Mouse (Mus musculus) liver, embryonic 14.5 days (tissue): ENCODE results near the gene Gmip. TPM values are rescaled to one million over a fixed set of nuclear protein-coding genes. Genes with fewer than 3 reads are reported as not detected.

Experiments
- ATAC-seq: fragments of 200-750 bp; cut with Nextera tagmentation; 2 replicates; pipeline ENCODE4 v1.8.0; 2017; ENCODE audit warnings: moderate number of reproducible peaks, mild to moderate bottlenecking, moderate library complexity; ENCODE audit not compliant: insufficient read depth
- DNase-seq, 3 experiments: peaks; one replicate each; pipeline ENCODE4 v3.0.0-alpha.2; 2012 to 2013; ENCODE audit warnings: low read depth in 3 of 3, low spot score in 3 of 3
- H3K27ac ChIP-seq: fragments of 300-500 bp; sonication (generic); 2 replicates; pipeline ENCODE4 v1.5.1; 2014; ENCODE audit warnings: moderate library complexity, mild to moderate bottlenecking, control low read depth, inconsistent platforms
- H3K27me3 ChIP-seq: fragments of 300-500 bp; sonication (generic); 2 replicates; pipeline ENCODE4 v1.6.1; 2014; ENCODE audit warnings: mild to moderate bottlenecking, low read length, moderate library complexity; ENCODE audit not compliant: control insufficient read depth, insufficient read depth
- H3K36me3 ChIP-seq: fragments of 300-500 bp; sonication (generic); replicated peaks from 2 replicates; pipeline ENCODE4 v1.6.1; 2014; ENCODE audit warnings: low read depth; ENCODE audit not compliant: control insufficient read depth, insufficient read depth
- H3K4me1 ChIP-seq, 2 experiments: fragments of 200-500 bp in 1 of 2; fragments of 300-500 bp in 1 of 2; sonication (generic) in 1 of 2; replicated peaks; 2 replicates each; pipeline ENCODE4 v1.6.1; 2012 to 2014; ENCODE audit warnings: antibody characterized with exemption in 1 of 2, inconsistent platforms in 1 of 2, low read length in 1 of 2; ENCODE audit not compliant: control insufficient read depth in 2 of 2, insufficient read depth in 2 of 2
- H3K4me2 ChIP-seq: fragments of 300-500 bp; sonication (generic); 2 replicates; pipeline ENCODE4 v1.6.1; 2014; ENCODE audit warnings: low read depth, mild to moderate bottlenecking, control low read depth, moderate library complexity
- H3K4me3 ChIP-seq, 2 experiments: fragments of 200-500 bp in 1 of 2; fragments of 300-500 bp in 1 of 2; sonication (generic) in 1 of 2; 2 replicates each; pipeline ENCODE4 v1.5.1; 2012 to 2014; ENCODE audit warnings: low read depth in 2 of 2, low read length in 2 of 2, mild to moderate bottlenecking in 2 of 2, control low read depth in 1 of 2, inconsistent platforms in 1 of 2, moderate library complexity in 1 of 2; ENCODE audit not compliant: insufficient read depth in 1 of 2
- H3K9ac ChIP-seq: fragments of 300-500 bp; sonication (generic); replicated peaks from 2 replicates; pipeline ENCODE4 v1.6.1; 2014; ENCODE audit warnings: mild to moderate bottlenecking, control low read depth, moderate library complexity
- H3K9me3 ChIP-seq: fragments of 300-500 bp; sonication (generic); 2 replicates; pipeline ENCODE4 v1.6.1; 2016; ENCODE audit warnings: low read length, mixed read lengths; ENCODE audit not compliant: control insufficient read depth
- CTCF ChIP-seq: IDR thresholded peaks from 2 replicates; pipeline ENCODE4 v1.5.1; 2016; ENCODE audit warnings: antibody characterized with exemption, low read depth, control low read depth
- EP300 ChIP-seq: IDR thresholded peaks from 2 replicates; pipeline ENCODE4 v1.6.1; 2016; ENCODE audit warnings: antibody characterized with exemption, low read depth
- WGBS: fragments of 180-500 bp; shearing (Covaris S2); extraction: QIAGEN DNeasy Blood & Tissue Kit; methylation state at CpG from one replicate; pipeline ENCODE4 v1.1.7; 2014; ENCODE audit not compliant: insufficient replicate concordance; 5-methylcytosine and 5-hydroxymethylcytosine counted together
- polyA plus RNA-seq, 2 experiments: library from polyadenylated mRNA; depleted of rRNA in 1 of 2; stranded (reverse) in 1 of 2; unstranded in 1 of 2; fragments of >200 nt; fragmentation: Nextera tagmentation in 1 of 2; extraction: Ambion mirVana in 1 of 2; gene quantifications; 2 replicates each; pipeline versions ENCODE4 v1.2.1 to v1.2.3; 2012 to 2014

Gene Gmip
- polyA plus RNA-seq, 2 experiments: 3.9 to 5.8 TPM

DNA sequence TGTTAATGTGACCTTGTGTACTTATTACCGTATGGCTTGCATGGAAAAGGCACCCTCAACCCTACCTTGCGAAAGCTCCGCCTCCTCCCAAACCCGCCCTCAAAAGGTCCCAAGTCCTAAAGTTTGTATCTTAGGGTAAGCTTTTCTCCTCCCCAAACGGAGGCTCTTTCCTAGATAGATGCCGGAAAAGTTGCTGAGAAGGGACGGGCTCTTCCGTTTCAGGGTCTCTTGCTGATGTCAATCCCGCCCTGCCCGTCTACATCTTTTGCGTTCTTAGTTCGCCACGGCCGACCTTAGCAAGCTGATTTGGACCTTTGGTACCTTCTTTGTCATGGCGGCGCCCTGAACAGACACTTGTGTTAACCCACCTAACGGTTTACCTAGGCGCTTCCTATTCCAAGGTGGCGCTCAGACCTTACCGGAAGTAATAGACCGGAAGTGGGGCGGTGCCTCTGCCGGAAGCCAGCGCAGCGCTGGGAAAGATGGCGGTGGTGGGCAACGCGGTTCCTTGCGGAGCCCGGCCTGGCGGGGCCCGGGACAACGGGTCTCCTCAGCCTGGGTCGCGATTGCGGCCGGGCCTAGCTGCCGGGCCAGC is 17.6 kb upstream of the Gmip start, which contains the start of the genes Atp13a1 and Zfp866:
Gene Atp13a1, plus strand, starts transcription at position 391 of the 595 bp plus-strand sequence.
Gene Zfp866, minus strand, starts transcription at position 406 of the 595 bp plus-strand sequence.
- TF ChIP-seq EP300: no peak
- 0 out of 2 replicates have a peak, but pooled peaks have one; percentile 5 for TF ChIP-seq CTCF
- peak; percentile 94 for ATAC-seq

DNA sequence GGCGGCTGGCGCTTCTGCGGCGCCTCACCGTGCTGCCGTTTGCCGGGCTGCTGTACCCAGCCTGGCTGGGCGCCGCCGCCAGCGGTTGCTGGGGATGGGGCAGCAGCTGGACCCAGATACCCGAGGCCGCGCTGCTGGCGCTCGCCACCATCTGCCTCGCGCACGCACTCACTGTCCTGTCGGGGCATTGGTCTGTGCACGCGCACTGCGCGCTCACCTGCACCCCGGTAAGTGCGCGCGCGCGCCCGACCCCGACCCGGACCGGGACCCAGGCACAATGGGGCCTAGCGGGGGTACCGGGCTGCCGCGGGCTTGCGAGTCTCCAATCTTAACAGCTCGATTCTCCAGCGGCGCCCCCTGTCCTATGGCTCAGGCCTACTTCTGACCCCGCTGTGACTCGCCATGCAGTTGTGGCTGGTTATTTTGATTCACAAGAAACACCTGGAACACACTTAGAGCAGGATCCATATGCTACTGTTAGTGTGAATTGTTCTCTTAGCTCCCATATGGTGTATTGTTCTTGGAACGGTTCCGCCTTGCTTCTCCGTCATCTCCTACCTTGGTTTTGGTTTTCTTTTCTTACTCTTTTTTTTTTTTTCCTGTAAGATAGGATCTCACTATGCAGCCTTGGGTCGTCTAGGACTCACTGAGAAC is 16.9 kb upstream of the Gmip start:
- 0 out of 2 replicates have a peak, but pooled peaks have one; percentile 8 for TF ChIP-seq CTCF
- TF ChIP-seq EP300: no peak
- ATAC-seq (peak; percentile 68), DNase-seq (peak in 1 of 3 experiments; percentile 39)
- Histone ChIP-seq H3K27me3 (no peaks in the 10 kb centered on the region), H3K27ac (peak overlapping the region; percentile 53), H3K9me3 (no peaks in the 10 kb centered on the region), H3K36me3 (peaks cover 27% of the 10 kb centered on the region), H3K4me2 (peak overlapping the region; percentile 77), H3K4me1 (peaks cover 16 to 21% of the 10 kb centered on the region in 2 experiments), H3K4me3 (peak overlapping the region; percentile 93 to 98), H3K9ac (peak overlapping the region; percentile 89)
- WGBS: under 1% methylated on average over 41 of the region's 48 CpGs

More for the DNA sequence above, 17.6 kb upstream of the Gmip start, which contains the start of the genes Atp13a1 and Zfp866:
- H3K9me3 ChIP-seq: no peaks in the 10 kb centered on the region
- peak; percentile 79 to 85 (median 82) for DNase-seq
- no peaks in the 10 kb centered on the region for H3K27me3 ChIP-seq
- H3K4me2 ChIP-seq: peak within 1 kb of the TSS; percentile 84
- peak within 1 kb of the TSS; percentile 93 to 98 for H3K4me3 ChIP-seq
- H3K36me3 ChIP-seq: peaks cover 22% of the 10 kb centered on the region
- peak within 1 kb of the TSS; percentile 96 for H3K27ac ChIP-seq
- under 1% methylated on average over 38 of the region's 38 CpGs for WGBS
- peaks cover 16 to 21% of the 10 kb centered on the region in 2 experiments for H3K4me1 ChIP-seq
- peak within 1 kb of the TSS; percentile 89 for H3K9ac ChIP-seq

DNA sequence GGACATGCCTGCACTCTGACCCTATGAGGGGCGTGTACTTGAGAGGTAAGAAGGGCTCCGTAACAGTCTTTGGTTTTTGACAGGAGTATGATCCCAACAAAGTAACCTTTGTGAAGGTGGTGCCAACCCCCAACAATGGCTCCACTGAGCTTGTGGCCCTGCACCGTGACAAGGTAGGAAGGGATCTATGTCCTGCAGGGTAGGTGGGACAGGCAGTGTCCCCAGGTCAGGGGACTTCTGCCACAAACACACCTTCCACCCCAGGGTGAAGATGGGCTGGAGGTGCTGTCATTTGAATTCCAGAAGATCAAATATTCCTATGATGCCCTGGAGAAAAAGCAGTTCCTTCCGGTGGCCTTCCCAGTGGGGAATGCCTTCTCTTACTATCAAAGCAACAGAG is 14.8 kb upstream of the Gmip start:
- Histone ChIP-seq H3K4me3 (no peak overlapping the region), H3K4me2 (no peak overlapping the region), H3K27me3 (no peaks in the 10 kb centered on the region), H3K36me3 (peaks cover 47% of the 10 kb centered on the region), H3K4me1 (peaks cover 16 to 21% of the 10 kb centered on the region in 2 experiments), H3K27ac (no peak overlapping the region), H3K9ac (no peak overlapping the region), H3K9me3 (no peaks in the 10 kb centered on the region)
- DNase-seq: no peak
- 88% methylated on average over 4 of the region's 4 CpGs for WGBS
- ATAC-seq: no peak
- TF ChIP-seq CTCF: no peak
- TF ChIP-seq EP300: no peak

DNA sequence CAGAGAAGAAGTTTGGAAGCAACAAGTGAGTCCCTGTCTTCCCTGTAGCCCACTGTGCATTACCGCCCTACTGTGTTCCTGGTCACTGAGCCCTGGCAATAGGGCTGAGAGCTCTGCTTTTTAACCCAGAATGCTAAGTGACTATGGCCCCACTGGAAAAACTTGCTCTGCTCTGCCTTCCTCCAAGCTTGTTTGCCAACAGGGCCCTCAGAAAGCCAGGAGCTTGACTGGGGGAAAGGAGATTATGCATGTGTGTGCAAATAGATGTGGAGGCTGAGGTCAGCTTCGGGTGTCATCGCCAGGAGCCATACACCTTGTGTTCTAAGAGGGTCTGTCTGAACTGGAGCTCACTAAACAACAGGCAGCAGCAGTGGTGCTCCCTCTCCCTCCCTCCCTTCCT is 14.4 kb upstream of the Gmip start:
- TF ChIP-seq CTCF: no peak
- no peak for TF ChIP-seq EP300
- Histone ChIP-seq H3K27ac (no peak overlapping the region), H3K4me2 (no peak overlapping the region), H3K4me1 (peaks cover 16 to 19% of the 10 kb centered on the region in 2 experiments), H3K4me3 (no peak overlapping the region), H3K36me3 (peaks cover 51% of the 10 kb centered on the region), H3K9ac (no peak overlapping the region), H3K9me3 (no peaks in the 10 kb centered on the region), H3K27me3 (no peaks in the 10 kb centered on the region)
- WGBS: 90% methylated on average over 3 of the region's 3 CpGs
- no peak for ATAC-seq
- no peak for DNase-seq

DNA sequence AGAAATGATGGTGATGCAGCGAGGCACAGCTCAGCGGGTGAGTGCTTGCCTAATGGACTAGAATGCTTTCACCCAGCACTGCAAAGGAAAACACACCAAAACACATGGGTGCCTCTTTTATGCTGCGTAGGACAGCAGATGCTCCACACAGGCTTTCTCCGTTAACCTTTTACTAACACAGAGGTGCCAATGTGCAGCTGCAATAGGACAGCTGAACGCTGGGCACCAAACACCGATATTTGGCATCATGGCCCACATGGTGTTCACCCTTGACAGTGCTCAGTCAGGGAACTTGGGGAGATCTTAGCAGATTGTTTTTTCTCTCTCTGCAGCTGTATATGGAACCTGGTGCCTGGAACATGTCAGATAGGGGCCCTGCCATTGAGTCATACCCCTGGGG is 13.6 kb upstream of the Gmip start:
- WGBS: 87% methylated on average over 6 of the region's 6 CpGs
- H3K27ac ChIP-seq: no peak overlapping the region
- DNase-seq: no peak
- peaks cover 11% of the 10 kb centered on the region in 2 experiments for H3K4me1 ChIP-seq
- H3K36me3 ChIP-seq: peaks cover 58% of the 10 kb centered on the region
- no peak for ATAC-seq
- no peak overlapping the region for H3K4me3 ChIP-seq
- no peak overlapping the region for H3K4me2 ChIP-seq
- no peak for TF ChIP-seq EP300
- TF ChIP-seq CTCF: no peak
- no peaks in the 10 kb centered on the region for H3K9me3 ChIP-seq
- H3K27me3 ChIP-seq: no peaks in the 10 kb centered on the region
- H3K9ac ChIP-seq: no peak overlapping the region
